Mouse (Mus musculus): ENCODE measurements around the gene Top2a. TPM values are rescaled to one million over a fixed set of nuclear protein-coding genes. Genes with fewer than 3 reads are reported as not detected.
A peak's percentile ranks its signal among the peaks of the same experiment; 100 is the strongest.

The Top2a gene
- polyA plus RNA-seq, 1 experiment from 2014 or later, result 20.4 TPM

DNA sequence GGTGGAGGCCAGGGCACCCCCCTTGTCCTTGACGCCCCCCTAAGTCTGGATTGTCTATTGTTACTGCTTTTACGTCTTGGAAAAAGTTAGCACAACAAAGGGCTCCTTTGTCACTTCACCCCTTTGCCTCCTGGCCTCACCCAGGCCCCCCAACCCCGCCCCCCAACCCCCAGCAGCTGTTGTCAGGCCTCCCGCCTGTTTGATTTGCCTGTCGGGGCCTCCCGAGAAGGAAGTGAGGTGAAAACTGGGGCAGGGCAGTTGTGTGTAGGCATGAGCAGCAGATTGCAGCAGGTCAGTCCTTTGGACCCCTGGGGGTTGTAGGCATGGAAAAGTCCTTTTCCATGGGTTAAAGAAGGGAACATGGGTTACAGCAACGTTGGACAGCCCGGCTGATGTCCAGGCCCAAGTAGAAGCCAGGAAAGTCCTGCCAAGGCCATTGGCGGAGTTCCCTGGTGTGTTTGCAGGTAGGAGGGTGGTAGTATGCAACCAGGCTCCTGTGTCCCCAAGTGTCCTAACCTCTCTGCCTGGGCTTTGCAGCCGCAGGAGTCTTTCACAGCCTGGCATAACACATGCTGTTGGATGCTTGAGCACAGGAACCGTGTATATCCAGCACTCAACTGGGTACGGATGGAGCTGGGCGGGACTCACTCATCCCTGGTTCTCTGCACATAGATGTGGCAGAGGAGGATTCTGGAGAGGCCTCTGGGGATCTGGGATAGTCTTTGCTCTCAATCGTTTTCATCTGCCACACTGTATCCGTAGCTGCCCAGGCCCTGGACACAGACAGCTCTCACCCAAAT, 59.2 kb downstream of the Top2a start:
- no peak overlapping the region for H3K4me2 ChIP-seq (ENCODE audit: low read length)
- H3K4me3 ChIP-seq (ENCODE audit: low read depth, low read length), result no peak overlapping the region
- H3K36me3 ChIP-seq (ENCODE audit: control insufficient read depth, insufficient read depth, low read length), result no peaks in the 10 kb centered on the region
- H3K4me1 ChIP-seq (ENCODE audit: control insufficient read depth, insufficient read depth, low read length), result peaks cover 85% of the 10 kb centered on the region
- peaks cover 10% of the 10 kb centered on the region for H3K27me3 ChIP-seq (ENCODE audit: control insufficient read depth, insufficient read depth, low read depth, low read length)
- no peak for ATAC-seq
- WGBS, result 29% methylated on average over 15 of the region's 15 CpGs
- no peaks in the 10 kb centered on the region for H3K9me3 ChIP-seq (replicated peaks; ENCODE audit: control insufficient read depth, low read length, poor library complexity, severe bottlenecking)
- H3K9ac ChIP-seq (ENCODE audit: low read depth, low read length), result no peak overlapping the region
- H3K27ac ChIP-seq (ENCODE audit: low read length), result no peak overlapping the region

DNA sequence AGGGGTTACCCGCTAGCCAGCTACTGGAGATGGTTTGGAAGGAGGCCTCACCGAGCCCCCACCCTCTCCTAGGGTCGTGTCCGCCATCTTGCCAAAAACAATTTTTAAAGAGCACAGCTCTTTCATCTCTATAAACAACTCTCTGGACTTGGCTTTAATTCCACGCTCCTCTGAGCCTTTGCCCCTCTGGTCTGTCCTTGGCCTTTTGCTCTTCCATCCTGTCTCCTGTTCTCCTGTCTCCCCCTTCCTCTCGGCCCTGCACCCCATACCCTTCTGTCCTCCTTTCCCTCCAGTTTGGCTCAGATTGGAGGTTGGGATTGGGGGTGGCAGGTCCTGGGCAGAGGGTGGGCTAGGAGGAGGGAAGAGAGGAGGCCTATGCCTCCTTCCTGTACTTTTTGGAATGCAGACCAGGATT, 59.8 kb downstream of the Top2a start:
- 0 out of 2 replicates have a peak overlapping the region, but pooled peaks have one; percentile 54 for H3K27ac ChIP-seq (ENCODE audit: low read length)
- H3K27me3 ChIP-seq (ENCODE audit: control insufficient read depth, insufficient read depth, low read depth, low read length), result peaks cover 10% of the 10 kb centered on the region
- H3K4me2 ChIP-seq (ENCODE audit: low read length), result peak overlapping the region; percentile 92; the same call in 1 of the 2 replicates
- no peak overlapping the region for H3K4me3 ChIP-seq (ENCODE audit: low read depth, low read length)
- H3K4me1 ChIP-seq (ENCODE audit: control insufficient read depth, insufficient read depth, low read length), result peaks cover 84% of the 10 kb centered on the region
- 39% methylated on average over 6 of the region's 6 CpGs for WGBS
- no peaks in the 10 kb centered on the region for H3K9me3 ChIP-seq (replicated peaks; ENCODE audit: control insufficient read depth, low read length, poor library complexity, severe bottlenecking)
- no peak for ATAC-seq
- H3K9ac ChIP-seq (ENCODE audit: low read depth, low read length), result no peak overlapping the region; the same call in 1 of the 2 replicates
- no peaks in the 10 kb centered on the region for H3K36me3 ChIP-seq (ENCODE audit: control insufficient read depth, insufficient read depth, low read length)

- peak; percentile 37 for ATAC-seq
- H3K9me3 ChIP-seq (replicated peaks; ENCODE audit: control insufficient read depth, low read length, poor library complexity, severe bottlenecking), result no peaks in the 10 kb centered on the region
- 4% methylated on average over 22 of the region's 32 CpGs for WGBS
- peak overlapping the region; percentile 54 for H3K27ac ChIP-seq (ENCODE audit: low read length)
- peaks cover 10% of the 10 kb centered on the region for H3K27me3 ChIP-seq (ENCODE audit: control insufficient read depth, insufficient read depth, low read depth, low read length)
- peak overlapping the region; percentile 61 for H3K9ac ChIP-seq (ENCODE audit: low read depth, low read length)
- H3K36me3 ChIP-seq (ENCODE audit: control insufficient read depth, insufficient read depth, low read length), result no peaks in the 10 kb centered on the region
- H3K4me3 ChIP-seq (ENCODE audit: low read depth, low read length), result peak overlapping the region; percentile 32
- H3K4me2 ChIP-seq (ENCODE audit: low read length), result peak overlapping the region; percentile 92
- H3K4me1 ChIP-seq (ENCODE audit: control insufficient read depth, insufficient read depth, low read length), result peaks cover 79% of the 10 kb centered on the region
Measured at GRCm38 (mm10) chr11:98963191-98964021, 60.6 kb downstream of the Top2a start.

GRCm38 (mm10) chr11:98962421-98963095, 61.4 kb downstream of the Top2a start:
- no peak overlapping the region for H3K27ac ChIP-seq (ENCODE audit: low read length)
- no peak for ATAC-seq
- 17% methylated on average over 12 of the region's 12 CpGs for WGBS
- peaks cover 70% of the 10 kb centered on the region for H3K4me1 ChIP-seq (ENCODE audit: control insufficient read depth, insufficient read depth, low read length)
- peak overlapping the region; percentile 92 for H3K4me2 ChIP-seq (ENCODE audit: low read length)
- no peaks in the 10 kb centered on the region for H3K36me3 ChIP-seq (ENCODE audit: control insufficient read depth, insufficient read depth, low read length)
- H3K9me3 ChIP-seq (replicated peaks; ENCODE audit: control insufficient read depth, low read length, poor library complexity, severe bottlenecking), result no peaks in the 10 kb centered on the region
- H3K9ac ChIP-seq (ENCODE audit: low read depth, low read length), result no peak overlapping the region
- H3K27me3 ChIP-seq (ENCODE audit: control insufficient read depth, insufficient read depth, low read depth, low read length), result peaks cover 10% of the 10 kb centered on the region
- no peak overlapping the region for H3K4me3 ChIP-seq (ENCODE audit: low read depth, low read length)

DNA sequence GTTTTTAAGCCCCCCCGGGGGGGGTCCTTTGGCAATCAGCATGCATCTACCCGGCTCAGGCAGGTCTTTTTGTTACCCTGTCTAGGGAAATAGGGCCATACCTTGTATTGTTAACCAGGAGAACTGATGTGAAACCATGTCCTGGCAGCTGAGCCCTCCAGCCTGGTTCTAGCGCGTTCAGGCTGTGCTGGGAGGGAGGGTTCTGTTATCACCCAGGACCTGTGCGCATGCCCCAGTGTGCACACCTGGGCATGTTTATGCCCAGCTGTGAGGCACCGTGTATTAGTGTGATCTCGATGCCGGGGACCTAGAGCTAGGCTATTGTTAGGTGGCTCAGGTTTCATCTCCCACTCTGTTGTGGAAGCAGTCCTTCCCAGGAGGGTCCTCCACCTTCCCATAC, 62.2 kb downstream of the Top2a start:
- Histone ChIP-seq H3K27ac (ENCODE audit: low read length) (no peak overlapping the region), H3K9ac (ENCODE audit: low read depth, low read length) (peak overlapping the region; percentile 72; the same call in 1 of the 2 replicates)
- ATAC-seq, result no peak

GRCm38 (mm10) chr11:98961051-98961592, 62.9 kb downstream of the Top2a start:
- peaks cover 10% of the 10 kb centered on the region for H3K27me3 ChIP-seq (ENCODE audit: control insufficient read depth, insufficient read depth, low read depth, low read length)
- no peaks in the 10 kb centered on the region for H3K36me3 ChIP-seq (ENCODE audit: control insufficient read depth, insufficient read depth, low read length)
- no peaks in the 10 kb centered on the region for H3K9me3 ChIP-seq (replicated peaks; ENCODE audit: control insufficient read depth, low read length, poor library complexity, severe bottlenecking)
- ATAC-seq, result no peak
- WGBS, result 11% methylated on average over 18 of the region's 18 CpGs
- no peak overlapping the region for H3K27ac ChIP-seq (ENCODE audit: low read length)
- H3K9ac ChIP-seq (ENCODE audit: low read depth, low read length), result peak overlapping the region; percentile 72
- H3K4me3 ChIP-seq (ENCODE audit: low read depth, low read length), result peak overlapping the region; percentile 54
- H3K4me1 ChIP-seq (ENCODE audit: control insufficient read depth, insufficient read depth, low read length), result peaks cover 56% of the 10 kb centered on the region
- H3K4me2 ChIP-seq (ENCODE audit: low read length), result peak overlapping the region; percentile 92

More for the DNA sequence above, 62.2 kb downstream of the Top2a start:
- Histone ChIP-seq H3K9me3 (replicated peaks; ENCODE audit: control insufficient read depth, low read length, poor library complexity, severe bottlenecking) (no peaks in the 10 kb centered on the region), H3K4me1 (ENCODE audit: control insufficient read depth, insufficient read depth, low read length) (peaks cover 62% of the 10 kb centered on the region), H3K36me3 (ENCODE audit: control insufficient read depth, insufficient read depth, low read length) (no peaks in the 10 kb centered on the region), H3K4me2 (ENCODE audit: low read length) (peak overlapping the region; percentile 92), H3K4me3 (ENCODE audit: low read depth, low read length) (peak overlapping the region; percentile 54; the same call in 1 of the 2 replicates), H3K27me3 (ENCODE audit: control insufficient read depth, insufficient read depth, low read depth, low read length) (peaks cover 10% of the 10 kb centered on the region)
- WGBS, result 11% methylated on average over 8 of the region's 8 CpGs

- Histone ChIP-seq H3K9ac (ENCODE audit: low read depth, low read length) (peak overlapping the region; percentile 72), H3K4me2 (ENCODE audit: low read length) (peak overlapping the region; percentile 92), H3K27ac (ENCODE audit: low read length) (no peak overlapping the region), H3K27me3 (ENCODE audit: control insufficient read depth, insufficient read depth, low read depth, low read length) (peaks cover 10% of the 10 kb centered on the region), H3K4me3 (ENCODE audit: low read depth, low read length) (peak overlapping the region; percentile 54), H3K9me3 (replicated peaks; ENCODE audit: control insufficient read depth, low read length, poor library complexity, severe bottlenecking) (no peaks in the 10 kb centered on the region), H3K4me1 (ENCODE audit: control insufficient read depth, insufficient read depth, low read length) (peaks cover 51% of the 10 kb centered on the region), H3K36me3 (ENCODE audit: control insufficient read depth, insufficient read depth, low read length) (no peaks in the 10 kb centered on the region)
- under 1% methylated on average over 46 of the region's 53 CpGs for WGBS
- no peak for ATAC-seq
Measured at GRCm38 (mm10) chr11:98960313-98960906, 63.6 kb downstream of the Top2a start.
